Mouse (Mus musculus) intestine, embryonic 14.5 days (tissue): ENCODE measurements around the gene Dnajb1. TPM values are rescaled to one million over a fixed set of nuclear protein-coding genes. Genes with fewer than 3 reads are reported as not detected.

Source experiments
- ATAC-seq: fragments of 200-750 bp; cut with Nextera tagmentation; replicated peaks from 2 replicates; pipeline ENCODE4 v1.8.0; 2017; ENCODE audit warnings: low read depth, moderate number of reproducible peaks, moderate TSS enrichment, moderate library complexity; ENCODE audit not compliant: low FRiP score, low TSS enrichment
- DNase-seq: peaks from one replicate; pipeline ENCODE4 v3.0.0-alpha.2; 2018; ENCODE audit warnings: low spot score
- H3K27ac ChIP-seq: fragments of 300-500 bp; sonication (generic); 2 replicates; pipeline ENCODE4 v1.5.1; 2014; ENCODE audit warnings: low read depth, mild to moderate bottlenecking, control low read depth
- H3K27me3 ChIP-seq: fragments of 300-500 bp; sonication (generic); replicated peaks from 2 replicates; pipeline ENCODE4 v1.6.1; 2014; ENCODE audit warnings: low read length, control low read depth; ENCODE audit not compliant: control insufficient read depth, insufficient read depth
- H3K36me3 ChIP-seq: fragments of 300-500 bp; sonication (generic); 2 replicates; pipeline ENCODE4 v1.6.1; 2014; ENCODE audit warnings: low read length, control low read depth; ENCODE audit not compliant: control insufficient read depth, insufficient read depth
- H3K4me1 ChIP-seq: fragments of 300-500 bp; sonication (generic); replicated peaks from 2 replicates; pipeline ENCODE4 v1.6.1; 2014; ENCODE audit warnings: low read length, control low read depth, mixed read lengths; ENCODE audit not compliant: control insufficient read depth, insufficient read depth
- H3K4me2 ChIP-seq: fragments of 300-500 bp; sonication (generic); 2 replicates; pipeline ENCODE4 v1.6.1; 2014; ENCODE audit warnings: low read length
- H3K4me3 ChIP-seq: fragments of 300-500 bp; sonication (generic); 2 replicates; pipeline ENCODE4 v1.5.1; 2014; ENCODE audit warnings: low read depth, low read length, control low read depth, mixed read lengths
- H3K9ac ChIP-seq: fragments of 300-500 bp; sonication (generic); 2 replicates; pipeline ENCODE4 v1.6.1; 2014; ENCODE audit warnings: mild to moderate bottlenecking, low read length
- H3K9me3 ChIP-seq: fragments of 300-500 bp; sonication (generic); 2 replicates; pipeline ENCODE4 v1.6.1; 2016; ENCODE audit warnings: low read length, control low read depth; ENCODE audit not compliant: control insufficient read depth
- WGBS: fragments of 180-500 bp; shearing (Covaris S2); extraction: QIAGEN DNeasy Blood & Tissue Kit; methylation state at CpG from one replicate; pipeline ENCODE4 v1.1.7; 2014; 5-methylcytosine and 5-hydroxymethylcytosine counted together
- polyA plus RNA-seq: library from polyadenylated mRNA; unstranded; fragments of >200 nt; fragmentation: Nextera tagmentation; extraction: Ambion mirVana; gene quantifications from 2 replicates; pipeline ENCODE4 v1.2.1, GENCODE M21; 2014

Dnajb1 gene
- polyA plus RNA-seq, 1 experiment from 2014 or later, result 46.5 TPM

- H3K36me3 ChIP-seq, result peaks cover 47% of the 10 kb centered on the region
- ATAC-seq (no peak), DNase-seq (no peak)
- no peaks in the 10 kb centered on the region for H3K9me3 ChIP-seq
- 86% methylated on average over 10 of the region's 10 CpGs for WGBS
- peaks cover 11% of the 10 kb centered on the region for H3K4me1 ChIP-seq
- peak overlapping the region; percentile 97 for H3K4me2 ChIP-seq
- H3K27ac ChIP-seq, result no peak overlapping the region
- peak overlapping the region; percentile 79 for H3K4me3 ChIP-seq
- H3K9ac ChIP-seq, result peak overlapping the region; percentile 84
- no peaks in the 10 kb centered on the region for H3K27me3 ChIP-seq
Observed at GRCm38 (mm10) chr8:83609547-83610180, 1.7 kb downstream of the Dnajb1 start.

DNA sequence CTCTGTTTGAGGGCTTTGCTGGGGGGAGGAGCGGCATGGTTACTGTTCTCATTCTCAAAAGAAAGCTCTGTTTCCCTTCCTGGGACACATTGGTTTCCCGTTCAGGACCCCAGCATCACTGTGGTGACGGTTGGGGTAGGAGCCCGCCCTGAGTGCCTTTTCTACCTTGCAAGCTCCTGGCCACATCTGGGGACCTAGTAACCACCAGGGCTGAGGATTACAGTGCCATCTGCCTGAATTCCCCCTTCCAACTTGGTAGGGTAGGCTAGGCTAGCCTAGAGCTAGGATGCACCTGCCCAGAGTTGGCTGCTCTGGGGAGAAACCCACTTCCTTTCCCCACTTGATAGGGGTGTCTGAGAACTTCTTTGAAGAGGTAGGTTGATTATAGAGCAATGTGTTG is 3.9 kb downstream of the Dnajb1 start:
- WGBS, result 92% methylated on average over 4 of the region's 4 CpGs

DNA sequence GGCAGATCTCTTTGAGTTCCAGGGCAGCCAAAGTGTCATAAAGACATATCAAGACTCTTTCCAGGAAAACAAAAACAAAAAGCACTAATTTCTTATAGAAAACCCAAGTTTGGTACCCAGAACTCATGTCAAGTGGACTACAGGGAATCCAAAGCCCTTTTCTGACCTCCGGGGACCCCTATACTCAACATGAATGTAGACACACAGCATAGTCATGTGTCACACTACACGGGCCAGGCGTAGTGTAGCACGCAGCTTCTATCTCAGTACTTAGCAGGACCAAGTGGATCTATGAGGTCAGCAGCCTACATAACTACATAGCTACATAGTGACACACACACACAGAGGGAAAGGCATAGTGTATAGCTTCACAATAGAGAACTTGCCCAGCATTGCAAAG is 5.7 kb downstream of the Dnajb1 start:
- Histone ChIP-seq H3K27me3 (no peaks in the 10 kb centered on the region), H3K4me1 (peaks cover 7% of the 10 kb centered on the region), H3K27ac (no peak overlapping the region), H3K9ac (no peak overlapping the region), H3K36me3 (peaks cover 47% of the 10 kb centered on the region), H3K9me3 (no peaks in the 10 kb centered on the region), H3K4me3 (no peak overlapping the region), H3K4me2 (no peak overlapping the region)
- DNase-seq, result no peak
- WGBS, result 90% methylated on average over 4 of the region's 4 CpGs
- ATAC-seq, result no peak

More for the DNA sequence above, 3.9 kb downstream of the Dnajb1 start:
- H3K4me1 ChIP-seq, result peaks cover 11% of the 10 kb centered on the region
- H3K9ac ChIP-seq, result no peak overlapping the region
- H3K9me3 ChIP-seq, result no peaks in the 10 kb centered on the region
- no peaks in the 10 kb centered on the region for H3K27me3 ChIP-seq
- H3K4me3 ChIP-seq, result no peak overlapping the region
- DNase-seq (peak; percentile 39), ATAC-seq (no peak)
- H3K4me2 ChIP-seq, result no peak overlapping the region
- H3K27ac ChIP-seq, result no peak overlapping the region
- peaks cover 47% of the 10 kb centered on the region for H3K36me3 ChIP-seq

DNA sequence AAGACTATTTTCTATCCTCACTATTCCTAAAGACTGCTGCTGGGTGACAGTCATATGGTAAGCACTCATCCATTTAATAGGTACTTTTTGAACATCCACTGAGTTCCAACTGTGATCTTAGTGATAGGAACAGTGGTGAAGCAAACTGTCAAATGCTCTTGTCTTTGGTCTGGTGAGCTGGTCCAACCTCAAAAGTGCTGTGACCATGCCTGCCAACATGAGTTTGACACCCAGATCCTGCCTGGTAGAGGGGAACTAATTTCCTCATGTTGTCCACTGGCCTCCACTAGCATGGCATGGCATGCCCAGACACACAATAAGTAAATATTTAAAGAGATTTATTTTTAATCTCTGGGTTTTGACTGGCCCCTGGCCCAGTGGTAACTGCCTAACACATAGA is 8.6 kb downstream of the Dnajb1 start:
- Histone ChIP-seq H3K4me2 (no peak overlapping the region), H3K4me1 (no peaks in the 10 kb centered on the region), H3K27me3 (no peaks in the 10 kb centered on the region), H3K4me3 (no peak overlapping the region), H3K9me3 (no peaks in the 10 kb centered on the region), H3K9ac (no peak overlapping the region), H3K36me3 (peaks cover 26% of the 10 kb centered on the region), H3K27ac (no peak overlapping the region)
- no peak for ATAC-seq
- no peak for DNase-seq

DNA sequence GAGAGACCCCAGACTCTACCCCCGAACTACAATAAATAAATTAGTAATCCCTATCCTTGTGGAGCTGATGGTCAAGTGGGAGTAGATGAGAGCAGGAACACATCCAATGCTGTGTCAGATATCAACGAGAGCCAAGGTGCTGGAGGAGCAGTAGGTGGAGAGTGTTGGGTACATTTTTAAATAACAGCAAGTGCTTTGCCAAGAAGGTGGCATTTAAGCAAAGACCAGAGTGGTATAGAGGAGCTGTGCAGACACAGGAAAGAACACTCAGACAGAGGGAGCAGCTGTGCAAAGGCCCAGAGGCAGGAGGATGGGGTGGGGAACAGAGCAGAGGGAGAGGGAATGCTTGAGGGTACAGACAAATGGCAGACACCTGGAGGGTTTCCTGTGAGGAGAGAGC is 9.1 kb downstream of the Dnajb1 start:
- ATAC-seq (no peak), DNase-seq (no peak)
- Histone ChIP-seq H3K27me3 (no peaks in the 10 kb centered on the region), H3K9me3 (no peaks in the 10 kb centered on the region), H3K4me2 (no peak overlapping the region), H3K9ac (no peak overlapping the region), H3K4me3 (no peak overlapping the region), H3K4me1 (no peaks in the 10 kb centered on the region), H3K27ac (no peak overlapping the region), H3K36me3 (peaks cover 22% of the 10 kb centered on the region)
- WGBS, result 87% methylated on average over 2 of the region's 2 CpGs

DNA sequence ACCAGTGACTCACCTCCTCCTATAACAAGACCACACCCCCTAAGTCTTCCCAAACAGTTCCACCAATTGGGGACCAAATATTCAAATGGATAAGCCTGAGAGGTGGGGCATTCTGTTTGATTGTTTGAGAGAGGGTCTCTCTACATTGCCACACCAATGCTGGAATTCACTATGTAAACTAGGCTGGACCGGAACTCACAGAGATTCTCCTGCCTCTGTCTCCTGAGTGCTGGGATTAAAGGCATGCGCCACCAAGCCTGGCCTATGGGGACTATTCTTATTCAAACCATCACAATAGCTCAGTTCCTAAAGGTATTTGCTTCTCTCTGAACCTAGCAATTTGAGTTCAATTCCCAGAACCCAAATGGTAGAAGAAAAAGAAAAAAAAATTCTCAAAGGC is 10.6 kb downstream of the Dnajb1 start:
- WGBS, result 95% methylated on average over 2 of the region's 2 CpGs

DNA sequence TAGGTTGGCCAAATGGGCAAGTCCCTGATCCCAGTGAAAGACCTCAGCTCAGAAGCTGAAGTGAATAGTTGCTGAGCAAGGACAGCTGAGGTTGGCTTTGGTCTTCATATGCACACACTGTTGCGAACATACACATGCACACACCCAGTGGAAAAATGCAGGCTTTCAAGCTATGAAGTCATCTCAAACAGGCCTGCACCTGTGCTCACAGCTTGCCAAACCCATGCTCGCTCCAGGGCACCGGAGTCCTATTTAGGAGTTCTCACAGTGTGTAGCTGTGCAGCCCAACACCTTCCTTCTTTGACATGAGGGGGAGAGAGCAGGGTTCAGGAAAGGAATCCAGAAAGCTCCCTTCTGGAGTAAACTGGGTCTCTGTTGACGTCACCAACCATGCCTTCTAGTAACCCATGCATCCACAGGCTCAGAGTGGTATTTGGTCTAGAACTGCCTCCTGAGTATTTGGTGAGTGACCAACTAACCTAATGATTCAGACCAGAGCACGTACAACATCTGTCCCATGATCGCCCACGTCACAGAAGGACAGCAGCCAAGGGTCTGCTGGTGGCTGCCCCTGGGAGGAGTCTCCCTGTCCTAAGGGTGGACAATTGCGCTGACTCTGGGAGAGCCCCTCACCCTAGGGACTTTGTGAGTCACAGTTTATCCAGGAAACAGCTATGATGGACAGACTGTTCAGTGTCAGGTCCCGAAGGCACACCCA is 11.7 kb downstream of the Dnajb1 start:
- ATAC-seq, result no peak
- Histone ChIP-seq H3K9me3 (no peaks in the 10 kb centered on the region), H3K36me3 (no peaks in the 10 kb centered on the region), H3K27ac (no peak overlapping the region), H3K4me3 (no peak overlapping the region), H3K4me2 (no peak overlapping the region), H3K4me1 (0 out of 2 replicates have a peak, but pooled peaks cover 3% of the 10 kb centered on the region), H3K9ac (no peak overlapping the region), H3K27me3 (no peaks in the 10 kb centered on the region)
- 83% methylated on average over 9 of the region's 9 CpGs for WGBS
- DNase-seq, result no peak

More for the DNA sequence above, 10.6 kb downstream of the Dnajb1 start:
- Histone ChIP-seq H3K27me3 (no peaks in the 10 kb centered on the region), H3K4me3 (no peak overlapping the region), H3K36me3 (peaks cover 9% of the 10 kb centered on the region; the same call in 1 of the 2 replicates), H3K27ac (no peak overlapping the region), H3K4me1 (0 out of 2 replicates have a peak, but pooled peaks cover 3% of the 10 kb centered on the region), H3K9me3 (no peaks in the 10 kb centered on the region), H3K9ac (no peak overlapping the region), H3K4me2 (no peak overlapping the region)
- no peak for ATAC-seq
- DNase-seq, result no peak

DNA sequence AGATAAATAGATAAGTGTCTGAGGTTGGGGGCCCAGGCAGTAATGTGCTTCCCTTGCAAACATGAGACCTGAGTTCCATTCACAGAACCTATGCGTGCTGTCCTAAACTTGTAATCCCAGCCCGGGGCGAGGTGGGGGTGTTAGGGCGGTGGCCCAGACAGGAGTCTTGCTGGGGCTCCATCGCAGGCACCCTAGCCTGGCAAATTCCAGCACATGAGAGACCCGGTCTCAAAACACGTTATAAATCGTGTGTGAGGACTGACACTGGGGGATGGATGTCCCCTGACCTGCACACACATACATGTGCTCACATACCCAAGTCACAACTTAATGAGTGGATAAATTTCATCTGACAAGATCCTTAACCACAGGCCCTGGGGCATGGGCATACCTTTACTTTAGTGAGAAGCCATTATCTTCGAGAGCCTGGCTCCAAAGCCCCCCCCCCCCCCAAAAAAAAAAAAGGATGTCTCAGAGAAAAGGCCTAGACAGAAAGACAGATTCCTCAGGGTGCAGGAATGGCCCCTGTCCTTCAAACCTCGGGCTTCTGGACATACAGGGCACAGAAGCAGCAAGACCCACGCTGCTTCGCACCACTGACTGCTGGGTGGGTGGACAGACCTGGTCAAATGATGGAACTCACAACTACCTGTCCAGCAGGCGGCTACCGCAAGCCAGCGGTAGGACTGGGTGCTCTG is 13.8 kb downstream of the Dnajb1 start:
- Histone ChIP-seq H3K4me2 (peak overlapping the region; percentile 61), H3K36me3 (no peaks in the 10 kb centered on the region), H3K27ac (no peak overlapping the region), H3K9me3 (no peaks in the 10 kb centered on the region), H3K27me3 (no peaks in the 10 kb centered on the region), H3K4me1 (0 out of 2 replicates have a peak, but pooled peaks cover 3% of the 10 kb centered on the region), H3K4me3 (peak overlapping the region; percentile 24), H3K9ac (0 out of 2 replicates have a peak overlapping the region, but pooled peaks have one; percentile 22)
- DNase-seq (no peak), ATAC-seq (no peak; the same call in 1 of the 2 replicates)
- WGBS, result 55% methylated on average over 15 of the region's 15 CpGs
